Mouse (Mus musculus) ovary, postnatal 36 days (tissue): ENCODE measurements around the gene Stfa2.
"Not testable (repeated sequence)": the region's sequence is repeated elsewhere in the genome, so short reads cannot be mapped to it uniquely, and the experiment has no call there.

Experiments
- DNase-seq: peaks from one replicate; pipeline ENCODE4 v3.0.0; 2022; ENCODE audit warnings: low spot score, mixed read lengths

The Stfa2 gene

DNA sequence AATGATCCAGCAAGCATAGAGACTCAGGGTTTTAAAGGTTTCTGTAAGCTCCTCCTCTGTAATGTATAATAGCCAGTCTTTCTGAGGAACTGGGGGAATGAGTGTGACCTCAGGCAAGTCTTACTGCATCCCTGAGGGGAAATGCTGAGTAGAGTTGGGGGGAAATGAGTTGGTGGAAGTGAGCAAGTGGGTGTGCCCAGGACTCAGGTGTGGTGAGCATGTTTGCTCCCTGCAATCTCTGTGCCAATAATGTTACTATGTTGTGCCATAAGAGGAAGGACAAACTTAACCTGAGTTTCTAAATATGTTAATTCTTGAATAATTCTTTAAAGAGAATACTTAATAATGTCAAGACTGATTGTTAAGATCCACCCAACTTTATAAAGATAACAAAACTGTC, at the start of gene Stfa2:
Gene Stfa2, minus strand, starts transcription at position 101 of the 400 bp plus-strand sequence.
- DNase-seq, result no peak

DNA sequence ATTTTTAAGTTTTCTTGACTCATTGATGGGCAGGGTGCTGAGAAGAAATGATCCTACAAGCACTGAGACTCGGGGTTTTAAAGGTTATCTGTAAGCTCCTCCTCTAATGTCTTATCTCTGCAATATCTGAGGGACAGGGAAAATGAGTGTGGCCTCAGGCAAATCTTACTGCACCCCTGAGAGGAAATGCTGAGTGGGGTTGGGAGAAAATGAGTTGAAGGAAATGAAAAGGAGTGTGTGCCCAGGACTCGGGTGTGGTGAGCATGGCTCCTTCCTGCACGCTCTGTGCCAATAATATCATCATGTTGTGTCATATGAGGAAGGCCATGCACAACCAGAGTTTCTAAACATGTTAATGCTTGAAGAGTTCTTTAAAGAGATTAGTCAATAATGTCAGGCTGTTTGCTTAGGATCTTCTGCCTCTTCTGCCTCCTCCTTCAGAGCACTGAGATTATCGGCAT, 47.1 kb upstream of the Stfa2 start, which contains the start of gene Stfa3:
Gene Stfa3, minus strand, starts transcription at position 51 of the 461 bp plus-strand sequence.
- DNase-seq, result no peak

DNA sequence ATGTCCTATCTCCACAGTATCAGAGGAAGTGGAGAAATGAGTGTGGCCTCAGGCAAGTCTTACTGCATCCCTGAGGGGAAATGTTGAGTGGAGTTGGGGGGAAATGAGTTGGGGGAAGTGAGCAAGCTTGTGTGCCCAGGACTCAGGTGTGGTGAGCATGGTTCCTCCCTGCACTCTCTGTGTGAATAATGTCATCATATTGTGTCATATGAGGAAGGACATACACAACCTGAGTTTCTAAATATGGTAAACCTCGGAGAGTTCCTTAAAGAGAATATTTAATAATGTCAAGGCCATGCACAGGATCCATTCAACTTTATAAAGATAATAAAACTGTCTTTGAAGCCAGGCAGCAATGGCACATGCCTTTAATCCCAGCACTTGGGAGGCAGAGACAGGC, 12.7 kb upstream of the Stfa2 start:
- DNase-seq, result not testable (repeated sequence)

DNA sequence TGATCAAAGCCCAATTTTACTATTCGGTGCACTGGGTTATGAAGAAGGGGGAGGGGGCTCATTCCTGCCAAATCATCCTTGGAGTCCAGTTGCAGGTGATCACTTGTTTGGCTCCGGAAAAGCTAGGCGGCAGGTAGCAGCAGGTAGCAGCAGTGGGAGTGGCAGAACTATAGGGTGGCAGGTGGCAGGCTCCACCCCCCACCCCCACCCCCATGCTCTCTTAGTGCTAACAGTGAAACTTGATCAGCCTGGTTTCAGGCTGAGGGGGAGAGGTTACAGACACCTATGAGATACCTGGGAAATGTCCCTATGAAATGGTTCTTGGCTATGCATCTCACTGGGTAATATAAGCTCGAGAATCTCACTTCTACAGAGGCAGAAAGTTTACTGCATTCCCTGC, 19.2 kb downstream of the Stfa2 start:
- DNase-seq, result no peak

DNA sequence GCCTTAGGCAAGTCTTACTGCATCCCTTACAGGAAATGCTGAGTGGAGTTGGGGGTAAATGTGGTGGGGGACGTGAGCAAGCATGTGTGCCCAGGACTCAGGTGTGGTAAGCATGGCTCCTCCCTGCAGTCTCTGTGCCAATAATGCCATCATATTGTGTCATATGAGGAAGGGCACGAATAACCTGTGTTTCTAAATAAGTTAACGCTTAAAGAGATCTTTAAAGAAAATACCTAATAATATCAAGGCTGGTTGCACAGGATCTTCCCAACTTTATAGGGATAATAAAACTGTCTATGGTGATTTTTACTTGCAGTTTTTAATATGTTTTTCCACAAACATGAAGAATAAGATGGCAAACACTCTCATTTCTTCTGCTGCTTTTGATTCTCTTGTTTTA, 40.6 kb downstream of the Stfa2 start, which contains the start of gene BC100530:
Gene BC100530, minus strand, starts transcription at position 101 of the 400 bp plus-strand sequence.
- DNase-seq, result not testable (repeated sequence)
